Mouse (Mus musculus): ENCODE results near the gene Apol9b. TPM values are rescaled to one million over a fixed set of nuclear protein-coding genes. Genes with fewer than 3 reads are reported as not detected.
A peak's percentile ranks its signal among the peaks of the same experiment; 100 is the strongest.
"Not testable (repeated sequence)": the region's sequence is repeated elsewhere in the genome, so short reads cannot be mapped to it uniquely, and the experiment has no call there.

Apol9b gene
- total RNA-seq, 1 experiment from 2014 or later: not detected

- ATAC-seq (replicated peaks; ENCODE audit: insufficient number of reproducible peaks, low FRiP score, low TSS enrichment, poor library complexity, severe bottlenecking): not testable (repeated sequence)
Observed at GRCm38 (mm10) chr15:77741556-77741955, 12.7 kb downstream of the Apol9b start.

GRCm38 (mm10) chr15:77744632-77745031 lies 15.8 kb downstream of the Apol9b start:
- no peak for ATAC-seq (replicated peaks; ENCODE audit: insufficient number of reproducible peaks, low FRiP score, low TSS enrichment, poor library complexity, severe bottlenecking)

GRCm38 (mm10) chr15:77745081-77745480 lies 16.2 kb downstream of the Apol9b start:
- no peak for ATAC-seq (replicated peaks; ENCODE audit: insufficient number of reproducible peaks, low FRiP score, low TSS enrichment, poor library complexity, severe bottlenecking)

GRCm38 (mm10) chr15:77746326-77746725 lies 17.5 kb downstream of the Apol9b start:
- ATAC-seq (replicated peaks; ENCODE audit: insufficient number of reproducible peaks, low FRiP score, low TSS enrichment, poor library complexity, severe bottlenecking): no peak

GRCm38 (mm10) chr15:77748414-77748813 lies 19.6 kb downstream of the Apol9b start:
- ATAC-seq (replicated peaks; ENCODE audit: insufficient number of reproducible peaks, low FRiP score, low TSS enrichment, poor library complexity, severe bottlenecking): no peak

- no peak for ATAC-seq (replicated peaks; ENCODE audit: insufficient number of reproducible peaks, low FRiP score, low TSS enrichment, poor library complexity, severe bottlenecking)
Observed at GRCm38 (mm10) chr15:77749717-77750116, 20.9 kb downstream of the Apol9b start.

- ATAC-seq (replicated peaks; ENCODE audit: insufficient number of reproducible peaks, low FRiP score, low TSS enrichment, poor library complexity, severe bottlenecking): peak; percentile 37; the same call in 1 of the 2 replicates
Observed at GRCm38 (mm10) chr15:77750461-77750860, 21.6 kb downstream of the Apol9b start.

GRCm38 (mm10) chr15:77752443-77752842 lies 23.6 kb downstream of the Apol9b start:
- no peak for ATAC-seq (replicated peaks; ENCODE audit: insufficient number of reproducible peaks, low FRiP score, low TSS enrichment, poor library complexity, severe bottlenecking)

- no peak for ATAC-seq (replicated peaks; ENCODE audit: insufficient number of reproducible peaks, low FRiP score, low TSS enrichment, poor library complexity, severe bottlenecking)
Observed at GRCm38 (mm10) chr15:77755132-77755531, 26.3 kb downstream of the Apol9b start.

GRCm38 (mm10) chr15:77756081-77756480 lies 27.2 kb downstream of the Apol9b start:
- ATAC-seq (replicated peaks; ENCODE audit: insufficient number of reproducible peaks, low FRiP score, low TSS enrichment, poor library complexity, severe bottlenecking): no peak

GRCm38 (mm10) chr15:77756848-77757247 lies 28.0 kb downstream of the Apol9b start, which contains the start of gene Apol8:
Apol8 (minus strand) TSS chr15:77757003.
- peak; percentile 70 for ATAC-seq (replicated peaks; ENCODE audit: insufficient number of reproducible peaks, low FRiP score, low TSS enrichment, poor library complexity, severe bottlenecking)

GRCm38 (mm10) chr15:77757586-77758226 lies 28.9 kb downstream of the Apol9b start:
- ATAC-seq (replicated peaks; ENCODE audit: insufficient number of reproducible peaks, low FRiP score, low TSS enrichment, poor library complexity, severe bottlenecking): no peak

GRCm38 (mm10) chr15:77760037-77760436 lies 31.2 kb downstream of the Apol9b start:
- ATAC-seq (replicated peaks; ENCODE audit: insufficient number of reproducible peaks, low FRiP score, low TSS enrichment, poor library complexity, severe bottlenecking): no peak

GRCm38 (mm10) chr15:77761083-77761482 lies 32.2 kb downstream of the Apol9b start:
- ATAC-seq (replicated peaks; ENCODE audit: insufficient number of reproducible peaks, low FRiP score, low TSS enrichment, poor library complexity, severe bottlenecking): no peak

GRCm38 (mm10) chr15:77761561-77762380 lies 32.9 kb downstream of the Apol9b start:
- no peak for ATAC-seq (replicated peaks; ENCODE audit: insufficient number of reproducible peaks, low FRiP score, low TSS enrichment, poor library complexity, severe bottlenecking)

GRCm38 (mm10) chr15:77763050-77763449 lies 34.2 kb downstream of the Apol9b start:
- ATAC-seq (replicated peaks; ENCODE audit: insufficient number of reproducible peaks, low FRiP score, low TSS enrichment, poor library complexity, severe bottlenecking): no peak

GRCm38 (mm10) chr15:77763702-77764101 lies 34.9 kb downstream of the Apol9b start:
- ATAC-seq (replicated peaks; ENCODE audit: insufficient number of reproducible peaks, low FRiP score, low TSS enrichment, poor library complexity, severe bottlenecking): no peak

- no peak for ATAC-seq (replicated peaks; ENCODE audit: insufficient number of reproducible peaks, low FRiP score, low TSS enrichment, poor library complexity, severe bottlenecking)
Observed at GRCm38 (mm10) chr15:77764391-77765006, 35.7 kb downstream of the Apol9b start.

- ATAC-seq (replicated peaks; ENCODE audit: insufficient number of reproducible peaks, low FRiP score, low TSS enrichment, poor library complexity, severe bottlenecking): no peak
Observed at GRCm38 (mm10) chr15:77765484-77766093, 36.8 kb downstream of the Apol9b start.
